Mouse (Mus musculus) ES-Bruce4 (cell line): ENCODE measurements around the gene Ccdc33.

ENCODE experiments used
- CTCF ChIP-seq: IDR thresholded peaks from one replicate; pipeline ENCODE4 v1.8.1; 2011; ENCODE audit warnings: low read depth, low read length
- POLR2A ChIP-seq: IDR thresholded peaks from one replicate; pipeline ENCODE4 v1.8.1; 2011; ENCODE audit warnings: low read length; ENCODE audit not compliant: insufficient read depth

DNA sequence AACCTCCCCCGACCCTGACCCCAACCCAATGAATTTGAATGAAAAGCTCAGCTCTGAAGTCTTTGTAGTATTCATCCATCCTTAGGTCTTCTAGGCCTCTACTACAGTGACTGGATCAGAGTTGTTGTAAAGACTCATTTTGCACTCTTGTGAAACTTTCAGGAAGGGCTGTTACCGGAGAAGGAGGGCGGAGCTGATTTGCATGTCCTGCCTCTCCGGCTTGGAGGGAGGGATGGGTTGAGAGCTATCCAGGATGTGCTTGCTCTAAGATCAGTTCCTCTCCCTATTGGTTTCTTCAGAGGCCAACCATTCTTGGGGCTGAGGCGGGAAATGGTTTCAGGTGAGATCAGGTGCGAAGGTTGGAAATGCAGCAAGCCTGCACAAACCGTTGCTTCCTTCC is 107.6 kb downstream of the Ccdc33 start:
- no peak for TF ChIP-seq CTCF
- TF ChIP-seq POLR2A, result no peak
